Mouse (Mus musculus) stomach, embryonic 16.5 days (tissue): ENCODE results near the gene Kctd17. TPM values are rescaled to one million over a fixed set of nuclear protein-coding genes. Genes with fewer than 3 reads are reported as not detected.

Experiments used
- ATAC-seq: fragments of 200-750 bp; cut with Nextera tagmentation; 2 replicates; pipeline ENCODE4 v1.8.0; 2017; ENCODE audit warnings: moderate number of reproducible peaks, moderate TSS enrichment; ENCODE audit not compliant: insufficient read depth, low FRiP score
- H3K27ac ChIP-seq: fragments of 300-500 bp; sonication (generic); 2 replicates; pipeline ENCODE4 v1.5.1; 2014; ENCODE audit warnings: low read length
- H3K27me3 ChIP-seq: fragments of 300-500 bp; sonication (generic); 2 replicates; pipeline ENCODE4 v1.6.1; 2014; ENCODE audit warnings: low read length, control low read depth, mixed read lengths; ENCODE audit not compliant: control insufficient read depth, insufficient read depth
- H3K36me3 ChIP-seq: fragments of 300-500 bp; sonication (generic); 2 replicates; pipeline ENCODE4 v1.6.1; 2014; ENCODE audit warnings: low read length; ENCODE audit not compliant: control insufficient read depth, insufficient read depth
- H3K4me1 ChIP-seq: fragments of 300-500 bp; sonication (generic); 2 replicates; pipeline ENCODE4 v1.6.1; 2014; ENCODE audit warnings: low read length, control low read depth, mixed read lengths; ENCODE audit not compliant: control insufficient read depth, insufficient read depth
- H3K4me2 ChIP-seq: fragments of 300-500 bp; sonication (generic); 2 replicates; pipeline ENCODE4 v1.6.1; 2014; ENCODE audit warnings: low read depth, low read length, mixed read lengths
- H3K4me3 ChIP-seq: fragments of 300-500 bp; sonication (generic); replicated peaks from 2 replicates; pipeline ENCODE4 v1.5.1; 2014; ENCODE audit warnings: mild to moderate bottlenecking, low read length
- H3K9ac ChIP-seq: fragments of 300-500 bp; sonication (generic); 2 replicates; pipeline ENCODE4 v1.6.1; 2014; ENCODE audit warnings: low read length
- H3K9me3 ChIP-seq: fragments of 300-500 bp; sonication (generic); replicated peaks from 2 replicates; pipeline ENCODE4 v1.6.1; 2016; ENCODE audit warnings: low read length, control low read depth; ENCODE audit not compliant: control insufficient read depth
- WGBS: fragments of 180-500 bp; shearing (Covaris S2); extraction: QIAGEN DNeasy Blood & Tissue Kit; methylation state at CpG from one replicate; pipeline ENCODE4 v1.1.7; 2014; 5-methylcytosine and 5-hydroxymethylcytosine counted together
- polyA plus RNA-seq: library from polyadenylated mRNA; unstranded; fragments of >200 nt; fragmentation: Nextera tagmentation; extraction: Ambion mirVana; gene quantifications from 2 replicates; pipeline ENCODE4 v1.2.1, GENCODE M21; 2015

Kctd17 gene
- polyA plus RNA-seq, 1 experiment from 2014 or later, result 32.0 TPM

DNA sequence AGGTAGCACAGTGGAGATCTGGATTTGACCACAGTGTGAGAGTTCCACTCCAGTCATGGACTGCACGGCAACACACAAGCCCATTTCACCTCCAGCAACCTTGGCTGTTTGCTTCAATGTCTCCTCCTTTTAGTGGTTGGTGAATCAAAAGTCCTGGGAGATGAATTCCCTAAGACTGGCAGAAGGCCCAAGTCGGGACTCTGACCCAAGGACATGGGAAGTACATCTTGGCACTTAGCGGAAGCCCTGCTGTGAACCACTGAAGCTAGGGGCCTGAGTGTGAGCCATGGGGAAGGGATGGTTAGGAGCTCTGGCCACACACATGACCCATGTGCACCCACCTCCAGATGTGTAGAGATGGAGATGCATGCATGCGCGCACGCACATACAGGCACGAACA is 39.2 kb downstream of the Kctd17 start:
- 94% methylated on average over 7 of the region's 7 CpGs for WGBS
- Histone ChIP-seq H3K4me3 (no peak overlapping the region), H3K9me3 (no peaks in the 10 kb centered on the region), H3K4me1 (0 out of 2 replicates have a peak, but pooled peaks cover 3% of the 10 kb centered on the region), H3K27ac (no peak overlapping the region), H3K36me3 (no peaks in the 10 kb centered on the region), H3K4me2 (no peak overlapping the region), H3K27me3 (no peaks in the 10 kb centered on the region), H3K9ac (no peak overlapping the region)
- no peak for ATAC-seq

DNA sequence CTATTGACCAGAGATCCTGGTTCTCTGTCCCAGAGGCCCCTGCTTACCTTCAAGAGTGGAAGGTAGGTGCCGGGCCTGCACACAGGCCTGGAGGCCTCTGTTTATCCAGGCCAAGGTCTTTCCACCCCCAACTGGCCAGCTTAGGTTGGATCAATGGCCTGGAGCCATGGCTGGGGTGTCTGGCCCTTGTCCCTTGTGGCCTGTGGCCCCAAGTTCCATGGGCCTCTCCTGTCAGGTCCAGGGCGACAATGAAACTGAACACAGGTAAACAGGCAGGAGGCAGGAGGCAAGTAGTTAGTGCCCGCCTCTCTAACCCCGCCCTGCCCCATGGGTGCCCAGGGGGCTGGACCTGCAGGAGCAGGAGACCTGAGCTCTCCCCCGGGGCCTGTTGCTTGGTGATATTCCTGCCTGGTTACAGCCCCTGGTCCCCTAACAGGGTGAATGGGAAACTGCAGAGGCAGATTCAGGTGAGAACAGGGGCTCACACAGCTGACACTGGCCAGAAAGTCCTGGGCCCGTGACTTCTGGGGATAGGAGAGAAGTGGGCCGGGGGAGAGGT is 40.1 kb downstream of the Kctd17 start, which contains the start of gene Tmprss6:
Gene Tmprss6 (minus strand): TSS at position 256 of the 559 bp plus-strand sequence.
- H3K36me3 ChIP-seq, result no peaks in the 10 kb centered on the region
- no peaks in the 10 kb centered on the region for H3K27me3 ChIP-seq
- 76% methylated on average over 7 of the region's 7 CpGs for WGBS
- no peaks in the 10 kb centered on the region for H3K9me3 ChIP-seq
- H3K9ac ChIP-seq, result no peak within 1 kb of the TSS
- no peak within 1 kb of the TSS for H3K4me2 ChIP-seq
- H3K27ac ChIP-seq, result no peak within 1 kb of the TSS
- H3K4me1 ChIP-seq, result 0 out of 2 replicates have a peak, but pooled peaks cover 3% of the 10 kb centered on the region
- no peak within 1 kb of the TSS for H3K4me3 ChIP-seq
- ATAC-seq, result no peak

DNA sequence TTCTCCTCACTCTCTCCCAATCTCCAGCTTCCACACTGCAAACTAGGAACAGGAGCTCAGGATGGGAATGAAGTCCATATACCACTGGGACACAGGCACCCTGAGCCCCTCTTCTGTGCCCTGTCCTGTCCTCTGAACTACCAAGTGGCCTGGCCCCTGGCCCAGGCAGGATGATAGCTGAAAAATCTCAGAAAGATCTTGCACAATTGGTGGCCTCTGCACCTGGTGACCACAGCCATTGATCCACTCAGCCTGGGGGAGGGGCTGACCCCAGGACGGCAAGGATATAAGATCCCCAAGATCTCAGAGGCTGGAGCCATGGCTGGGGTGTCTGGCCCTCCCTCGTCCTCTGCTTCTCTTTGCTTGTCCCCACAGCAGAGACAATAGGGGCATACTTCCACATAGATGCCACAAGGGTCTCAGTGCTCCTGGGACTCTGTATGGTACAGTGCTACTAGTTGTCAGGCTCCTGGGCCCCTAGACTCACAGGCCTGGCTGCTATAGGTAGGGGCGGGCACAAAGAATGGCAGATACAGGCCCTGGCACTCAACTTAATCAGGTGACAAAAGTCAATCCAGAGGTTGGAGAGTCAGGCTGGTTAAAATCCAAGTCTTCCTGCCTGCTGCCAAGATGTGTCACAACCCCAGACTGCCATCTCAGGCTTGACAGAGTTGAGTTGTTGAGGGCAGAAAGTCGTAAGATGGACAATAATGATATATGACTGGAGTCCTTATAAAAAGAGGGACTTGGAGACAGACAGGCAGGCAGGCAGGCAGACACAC is 42.3 kb downstream of the Kctd17 start:
- no peak for ATAC-seq
- H3K9me3 ChIP-seq, result no peaks in the 10 kb centered on the region
- H3K27me3 ChIP-seq, result no peaks in the 10 kb centered on the region
- H3K4me3 ChIP-seq, result no peak overlapping the region
- WGBS, result 61% methylated on average over 4 of the region's 4 CpGs
- H3K4me2 ChIP-seq, result no peak overlapping the region
- H3K4me1 ChIP-seq, result 0 out of 2 replicates have a peak, but pooled peaks cover 3% of the 10 kb centered on the region
- no peaks in the 10 kb centered on the region for H3K36me3 ChIP-seq
- no peak overlapping the region for H3K27ac ChIP-seq
- no peak overlapping the region for H3K9ac ChIP-seq

DNA sequence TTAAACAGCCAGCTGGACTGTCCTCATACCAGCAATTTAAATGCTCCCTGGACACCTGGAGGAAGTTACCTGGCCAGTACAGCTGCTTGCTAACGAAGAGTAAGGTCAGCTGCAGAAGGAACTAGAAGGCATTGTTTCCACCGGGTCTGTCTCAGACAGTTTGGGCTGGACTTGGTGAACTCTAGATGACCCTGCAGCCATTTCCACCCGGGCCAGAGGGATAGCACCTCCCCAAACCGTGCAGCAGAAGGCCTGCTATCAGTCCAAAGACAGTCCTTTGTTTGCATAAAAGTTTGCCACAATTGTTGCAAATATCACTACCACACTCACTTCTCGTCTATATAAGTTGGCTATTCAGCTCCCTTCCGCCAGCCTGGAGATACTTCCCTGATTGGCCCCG is 43.5 kb downstream of the Kctd17 start:
- H3K9me3 ChIP-seq, result no peaks in the 10 kb centered on the region
- 32% methylated on average over 7 of the region's 7 CpGs for WGBS

DNA sequence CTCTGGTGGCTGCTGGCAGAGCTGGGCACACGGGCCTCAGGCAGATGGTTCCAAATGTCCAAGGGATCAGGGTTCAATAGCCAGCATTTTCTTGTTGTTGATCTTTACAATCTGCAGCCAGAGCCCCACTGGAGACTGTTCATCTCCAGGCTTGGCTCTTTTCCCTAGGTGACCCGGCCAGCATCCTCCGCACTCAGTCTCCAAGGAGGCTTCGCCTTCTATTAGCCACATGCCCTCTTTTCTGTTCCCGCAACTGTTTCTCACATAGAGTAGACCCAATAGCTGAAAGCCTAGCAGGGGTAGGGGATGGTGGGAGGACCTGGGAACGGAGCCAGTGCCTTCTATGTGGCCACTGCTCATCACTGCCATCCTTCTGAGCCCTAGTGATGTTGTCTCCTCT is 45.1 kb downstream of the Kctd17 start:
- WGBS, result 77% methylated on average over 6 of the region's 6 CpGs

More for the DNA sequence above, 43.5 kb downstream of the Kctd17 start:
- H3K4me3 ChIP-seq, result no peak overlapping the region
- H3K36me3 ChIP-seq, result no peaks in the 10 kb centered on the region
- H3K4me1 ChIP-seq, result 0 out of 2 replicates have a peak, but pooled peaks cover 3% of the 10 kb centered on the region
- no peak overlapping the region for H3K9ac ChIP-seq
- ATAC-seq, result no peak
- no peak overlapping the region for H3K27ac ChIP-seq
- H3K27me3 ChIP-seq, result no peaks in the 10 kb centered on the region
- no peak overlapping the region for H3K4me2 ChIP-seq

DNA sequence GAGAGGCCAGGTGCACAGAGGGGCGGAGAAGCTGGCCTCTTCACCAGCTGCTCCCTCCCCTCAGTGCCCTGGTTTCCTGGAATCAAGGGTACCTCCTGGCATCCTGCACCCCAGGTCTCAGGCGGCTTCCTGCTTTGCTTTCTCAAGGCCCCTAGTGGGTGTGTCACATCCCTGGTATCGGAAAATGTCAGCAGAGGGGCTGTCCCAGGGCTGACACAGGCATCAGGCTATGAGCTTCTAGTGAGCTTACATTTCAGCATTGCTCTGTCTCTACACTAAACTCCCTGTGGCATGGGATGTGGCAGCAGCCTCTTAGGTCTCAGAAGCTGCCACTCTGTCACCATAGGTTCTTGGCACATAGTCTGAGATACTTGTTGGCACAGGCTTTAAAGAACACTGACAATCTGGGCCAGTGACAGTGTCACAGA is 47.3 kb downstream of the Kctd17 start:
- no peak for ATAC-seq
- WGBS, result 50% methylated on average over 3 of the region's 3 CpGs
- Histone ChIP-seq H3K27me3 (no peaks in the 10 kb centered on the region), H3K9ac (no peak overlapping the region), H3K4me1 (0 out of 2 replicates have a peak, but pooled peaks cover 3% of the 10 kb centered on the region), H3K4me2 (no peak overlapping the region), H3K4me3 (no peak overlapping the region), H3K27ac (no peak overlapping the region), H3K9me3 (no peaks in the 10 kb centered on the region), H3K36me3 (no peaks in the 10 kb centered on the region)

More for the DNA sequence above, 45.1 kb downstream of the Kctd17 start:
- no peaks in the 10 kb centered on the region for H3K27me3 ChIP-seq
- H3K9me3 ChIP-seq, result no peaks in the 10 kb centered on the region
- no peak overlapping the region for H3K4me2 ChIP-seq
- no peak overlapping the region for H3K27ac ChIP-seq
- ATAC-seq, result no peak
- H3K36me3 ChIP-seq, result no peaks in the 10 kb centered on the region
- H3K9ac ChIP-seq, result no peak overlapping the region
- H3K4me1 ChIP-seq, result 0 out of 2 replicates have a peak, but pooled peaks cover 3% of the 10 kb centered on the region
- no peak overlapping the region for H3K4me3 ChIP-seq

DNA sequence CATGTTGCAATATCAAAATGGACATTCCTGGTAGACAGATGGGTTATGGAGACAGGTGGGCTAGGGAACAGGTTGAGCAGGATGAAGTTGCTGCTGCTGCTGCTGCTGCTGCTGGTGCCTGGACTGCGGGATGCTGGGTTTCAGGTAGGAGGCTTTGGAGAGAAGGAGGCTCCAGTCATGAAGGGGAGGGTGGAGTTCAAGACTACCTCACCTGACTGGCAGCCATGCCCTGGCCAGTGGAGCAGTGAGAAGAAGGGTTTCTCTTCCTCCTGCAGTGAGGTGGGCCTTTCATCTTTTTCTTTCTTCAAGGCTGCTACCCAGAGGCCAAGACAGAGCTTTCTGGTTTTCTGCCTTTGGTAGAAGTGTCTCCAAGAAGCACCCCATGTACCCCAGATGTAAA is 48.5 kb downstream of the Kctd17 start:
- Histone ChIP-seq H3K27me3 (no peaks in the 10 kb centered on the region), H3K27ac (no peak overlapping the region), H3K4me2 (no peak overlapping the region), H3K4me3 (no peak overlapping the region), H3K4me1 (0 out of 2 replicates have a peak, but pooled peaks cover 1% of the 10 kb centered on the region), H3K9ac (no peak overlapping the region), H3K9me3 (no peaks in the 10 kb centered on the region), H3K36me3 (no peaks in the 10 kb centered on the region)
- WGBS, result 65% methylated on average over 1 of the region's 1 CpGs
- no peak for ATAC-seq

DNA sequence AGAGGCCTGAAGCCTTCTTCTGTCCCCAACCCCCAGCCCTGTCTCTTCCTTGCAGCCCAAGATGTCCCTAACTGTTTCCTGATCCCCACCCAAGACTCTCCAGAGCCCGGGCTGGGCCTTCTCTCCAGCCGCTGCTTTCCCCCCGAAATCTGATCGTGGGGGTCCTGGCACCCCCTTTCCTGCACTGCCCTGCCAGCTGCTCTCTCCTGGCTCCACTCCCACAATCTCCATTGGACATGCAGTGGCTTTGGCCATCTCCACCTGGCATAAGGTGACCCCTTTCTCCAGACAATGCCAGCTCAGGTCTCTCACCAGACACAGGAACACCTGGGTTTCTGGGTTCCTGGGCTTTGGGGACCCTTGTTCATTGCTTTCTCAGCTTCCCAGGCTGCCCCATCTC is 49.7 kb downstream of the Kctd17 start:
- 91% methylated on average over 4 of the region's 4 CpGs for WGBS

DNA sequence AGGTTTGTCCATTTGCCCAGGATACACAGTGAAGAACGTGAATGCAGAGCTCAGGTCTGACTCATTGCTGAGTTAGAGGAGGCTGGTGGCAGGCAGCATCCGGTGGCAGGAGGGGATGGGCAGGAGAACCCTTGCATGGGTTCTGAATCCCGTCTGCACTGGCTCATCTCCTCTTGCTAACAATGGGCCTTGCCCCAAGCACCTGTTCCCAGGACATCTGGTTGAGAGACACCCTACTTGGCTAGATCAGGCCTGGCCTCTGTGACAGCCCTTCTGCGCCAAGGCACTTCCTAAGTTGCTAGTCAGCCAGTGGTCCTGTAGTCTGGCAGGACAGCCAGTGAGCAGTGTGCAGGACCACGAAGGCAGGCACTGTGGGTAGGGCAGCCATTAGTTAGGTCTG is 51.1 kb downstream of the Kctd17 start:
- H3K27me3 ChIP-seq, result no peaks in the 10 kb centered on the region
- H3K4me2 ChIP-seq, result no peak overlapping the region
- no peaks in the 10 kb centered on the region for H3K36me3 ChIP-seq
- no peak for ATAC-seq
- 78% methylated on average over 5 of the region's 5 CpGs for WGBS
- H3K4me3 ChIP-seq, result no peak overlapping the region
- H3K27ac ChIP-seq, result no peak overlapping the region
- no peak overlapping the region for H3K9ac ChIP-seq
- H3K4me1 ChIP-seq, result no peaks in the 10 kb centered on the region
- H3K9me3 ChIP-seq, result no peaks in the 10 kb centered on the region

More for the DNA sequence above, 49.7 kb downstream of the Kctd17 start:
- no peaks in the 10 kb centered on the region for H3K36me3 ChIP-seq
- no peak overlapping the region for H3K4me2 ChIP-seq
- no peaks in the 10 kb centered on the region for H3K4me1 ChIP-seq
- H3K9me3 ChIP-seq, result no peaks in the 10 kb centered on the region
- no peak overlapping the region for H3K4me3 ChIP-seq
- H3K27me3 ChIP-seq, result no peaks in the 10 kb centered on the region
- H3K9ac ChIP-seq, result no peak overlapping the region
- ATAC-seq, result no peak
- H3K27ac ChIP-seq, result no peak overlapping the region
